30 mouse cellular contexts compared by ENCODE assay signal in the genomic region with DNA sequence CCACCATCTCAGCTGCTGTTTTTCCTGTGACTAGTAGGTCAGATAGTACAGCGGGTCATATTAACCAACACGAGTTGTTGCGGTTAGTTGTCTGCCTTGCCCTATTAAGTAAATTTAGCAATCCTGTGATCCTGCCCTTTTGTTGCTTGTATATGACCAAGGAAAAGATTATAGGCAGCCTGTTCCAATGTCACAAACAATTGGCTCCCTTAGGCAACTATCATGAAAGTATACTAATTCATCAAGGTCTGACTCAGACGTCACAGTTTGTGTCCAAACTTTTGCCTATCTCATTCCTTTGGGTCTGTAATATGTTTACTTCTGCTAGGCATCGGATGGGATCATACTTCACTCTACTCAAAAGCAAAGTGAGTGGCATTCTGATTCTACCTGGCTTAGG.
"Had no signal": no experiment of that assay in that cellular context is flagged by ENCODE, and none has a peak within 500 bp of the region (broad histone marks: within the 10 kb centered on the region; RNA-seq: fewer than 3 reads in every experiment).

No protein-coding gene starts in this region.

- H3K9ac ChIP-seq: limb, embryonic 12.5 days; limb, embryonic 13.5 days; limb, embryonic 15.5 days; liver, embryonic 12.5 days; liver, embryonic 13.5 days; liver, embryonic 14.5 days; liver, embryonic 15.5 days; liver, postnatal 0 days; lung, embryonic 14.5 days; lung, embryonic 15.5 days; midbrain, embryonic 12.5 days; midbrain, embryonic 13.5 days; midbrain, embryonic 15.5 days; neural tube, embryonic 12.5 days had no signal

- H3K4me2 ChIP-seq: limb, embryonic 12.5 days; limb, embryonic 13.5 days; limb, embryonic 15.5 days; liver, embryonic 11.5 days; liver, embryonic 12.5 days; liver, embryonic 13.5 days; liver, embryonic 15.5 days; lung, embryonic 14.5 days; lung, embryonic 15.5 days; midbrain, embryonic 11.5 days; midbrain, embryonic 12.5 days; midbrain, embryonic 13.5 days; midbrain, embryonic 15.5 days; neural tube, embryonic 12.5 days had no signal

- H3K9me3 ChIP-seq: limb, embryonic 10.5 days; limb, embryonic 12.5 days; limb, embryonic 13.5 days; limb, embryonic 15.5 days; liver, embryonic 12.5 days; liver, embryonic 13.5 days; liver, embryonic 15.5 days; lung, embryonic 15.5 days; megakaryocyte, embryonic 14.5 days; midbrain, embryonic 10.5 days; midbrain, embryonic 12.5 days; midbrain, embryonic 13.5 days; midbrain, embryonic 15.5 days; neural tube, embryonic 12.5 days had no signal

- H3K4me3 ChIP-seq: limb, embryonic 10.5 days; limb, embryonic 12.5 days; limb, embryonic 13.5 days; limb, embryonic 15.5 days; liver, embryonic 12.5 days; liver, embryonic 13.5 days; liver, embryonic 15.5 days; lung, embryonic 15.5 days; megakaryocyte, embryonic 14.5 days; midbrain, embryonic 10.5 days; midbrain, embryonic 12.5 days; midbrain, embryonic 13.5 days; midbrain, embryonic 15.5 days; myocyte; neural tube, embryonic 12.5 days had no signal

- H3K27me3 ChIP-seq: limb, embryonic 12.5 days; limb, embryonic 13.5 days; limb, embryonic 15.5 days; liver, embryonic 12.5 days; liver, embryonic 13.5 days; liver, embryonic 15.5 days; lung, embryonic 15.5 days; megakaryocyte, embryonic 14.5 days; midbrain, embryonic 12.5 days; midbrain, embryonic 13.5 days; midbrain, embryonic 15.5 days; neural tube, embryonic 12.5 days had no signal

- H3K36me3 ChIP-seq: limb, embryonic 10.5 days; limb, embryonic 12.5 days; limb, embryonic 13.5 days; limb, embryonic 15.5 days; liver, embryonic 12.5 days; liver, embryonic 13.5 days; liver, embryonic 15.5 days; lung, embryonic 15.5 days; midbrain, embryonic 10.5 days; midbrain, embryonic 12.5 days; midbrain, embryonic 13.5 days; midbrain, embryonic 15.5 days; neural tube, embryonic 12.5 days had no signal

- DNase-seq: left cerebral cortex, postnatal 4 days; liver; liver, embryonic 13.5 days; liver, postnatal 0 days; lung, adult 2 months; lung, embryonic 14.5 days; lung, postnatal 10 days; lung, postnatal 14 days; lung, postnatal 36 days; lung, postnatal 4 days; midbrain, embryonic 14.5 days had no signal

- H3K27ac ChIP-seq: limb, embryonic 10.5 days; limb, embryonic 12.5 days; limb, embryonic 13.5 days; limb, embryonic 15.5 days; liver, embryonic 12.5 days; liver, embryonic 13.5 days; liver, embryonic 14.5 days; liver, embryonic 15.5 days; lung, embryonic 15.5 days; macrophage; midbrain, embryonic 10.5 days; midbrain, embryonic 12.5 days; midbrain, embryonic 13.5 days; midbrain, embryonic 15.5 days; neural tube, embryonic 12.5 days had no signal

- H3K4me1 ChIP-seq: liver, embryonic 12.5 days; liver, embryonic 13.5 days; liver, embryonic 15.5 days; lung, embryonic 15.5 days; midbrain, embryonic 10.5 days; midbrain, embryonic 12.5 days; midbrain, embryonic 13.5 days; midbrain, embryonic 15.5 days; neural tube, embryonic 12.5 days had no signal

- ATAC-seq: liver, embryonic 12.5 days; liver, postnatal 0 days; midbrain, embryonic 13.5 days; midbrain, embryonic 15.5 days; midbrain, embryonic 16.5 days had no signal
